Mouse (Mus musculus): ENCODE results near the gene Smim12.

Gene Smim12

DNA sequence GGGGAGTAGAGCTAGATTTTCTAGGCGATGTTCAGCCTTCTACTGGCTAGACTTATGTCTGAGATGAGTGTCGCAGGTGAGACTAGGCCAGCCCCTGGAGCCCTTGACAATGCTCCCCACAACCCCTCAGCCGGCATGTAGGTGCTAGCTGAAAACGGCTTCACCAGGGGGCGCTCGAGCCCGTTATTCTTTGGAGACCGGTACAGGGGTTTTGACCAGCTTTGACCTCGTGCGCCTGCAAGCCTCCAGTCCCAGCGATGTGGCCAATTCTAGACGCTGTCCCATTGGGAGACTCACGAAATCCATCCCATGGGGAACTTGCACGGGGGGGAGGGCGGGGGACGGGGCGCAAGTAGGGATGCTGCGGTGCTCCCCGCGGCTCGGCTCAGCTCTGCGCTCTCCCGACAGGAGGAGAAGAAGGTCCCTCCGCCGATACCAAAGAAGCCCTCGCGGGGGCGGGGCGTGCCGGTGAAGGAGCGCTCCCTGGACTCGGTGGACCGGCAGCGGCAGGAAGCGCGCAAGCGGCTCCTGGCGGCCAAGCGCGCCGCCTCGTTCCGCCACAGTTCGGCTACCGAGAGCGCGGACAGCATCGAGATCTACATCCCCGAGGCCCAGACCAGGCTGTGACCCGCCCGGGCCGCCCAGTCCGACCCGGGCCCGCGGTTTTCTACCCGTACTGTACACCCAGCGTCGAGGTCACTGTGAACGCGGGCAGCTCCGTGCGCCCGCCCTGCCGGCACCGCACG lies 7.7 kb upstream of the Smim12 start:
- peak; percentile 63 for DNase-seq

DNA sequence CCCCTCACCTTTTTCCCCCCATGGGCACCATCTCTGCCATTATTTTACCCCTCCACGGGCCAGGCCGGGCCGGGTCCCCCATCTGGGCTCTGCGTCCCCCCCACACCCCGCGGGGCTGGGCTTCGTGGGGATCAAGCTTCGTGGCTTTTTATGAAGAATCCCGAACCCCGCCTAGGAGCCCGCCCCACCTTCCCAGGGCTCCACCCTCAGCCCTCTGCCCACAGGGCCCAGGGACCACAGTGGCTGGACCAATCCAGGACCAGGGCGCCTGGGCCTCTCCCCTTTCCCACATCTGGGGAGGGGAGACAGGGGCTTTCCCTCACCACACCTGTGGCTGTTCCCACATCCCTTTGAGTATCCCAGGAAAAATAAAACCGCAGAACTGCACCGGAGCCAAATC lies 7.0 kb upstream of the Smim12 start:
- DNase-seq = no peak

DNA sequence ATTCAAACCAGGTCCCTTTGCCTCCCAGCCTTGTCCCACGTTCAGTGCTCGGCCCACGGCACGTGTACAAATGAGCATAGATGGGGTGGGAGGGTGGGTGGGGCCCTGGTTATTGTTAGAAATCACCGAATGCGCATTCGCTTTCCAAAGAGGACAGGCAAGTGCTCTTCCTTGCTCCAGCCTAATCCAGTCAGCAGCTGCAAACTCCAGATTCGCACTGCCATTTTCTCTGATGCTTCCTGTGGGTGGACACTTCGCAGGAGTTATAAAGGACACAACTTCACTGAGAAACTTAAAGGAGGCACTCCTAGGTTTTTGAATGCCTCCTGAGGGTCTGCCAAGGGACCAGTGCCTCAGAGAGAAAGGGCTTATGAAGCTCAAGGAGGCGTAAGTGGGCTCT lies 6.3 kb upstream of the Smim12 start:
- DNase-seq = no peak

DNA sequence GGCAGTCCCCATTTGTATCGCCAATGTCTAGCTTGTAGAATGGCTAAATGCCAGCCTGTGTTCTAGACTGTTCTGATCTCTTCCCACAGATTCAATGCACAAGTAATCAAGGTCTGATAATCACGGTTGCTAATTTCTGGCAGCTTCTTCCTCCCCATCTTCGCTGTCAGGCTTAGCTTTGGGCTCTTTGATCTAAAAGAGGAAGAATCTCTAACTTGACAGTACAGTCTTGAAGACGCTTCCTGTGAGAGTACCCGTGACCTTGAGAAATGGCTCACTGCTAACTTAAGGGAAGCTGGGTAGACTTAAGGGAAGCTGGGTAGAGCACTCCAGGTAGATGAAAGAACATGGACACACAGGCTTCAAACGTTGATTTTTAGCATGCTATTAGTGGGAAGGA lies 888 bp upstream of the Smim12 start:
- no peak for DNase-seq

DNA sequence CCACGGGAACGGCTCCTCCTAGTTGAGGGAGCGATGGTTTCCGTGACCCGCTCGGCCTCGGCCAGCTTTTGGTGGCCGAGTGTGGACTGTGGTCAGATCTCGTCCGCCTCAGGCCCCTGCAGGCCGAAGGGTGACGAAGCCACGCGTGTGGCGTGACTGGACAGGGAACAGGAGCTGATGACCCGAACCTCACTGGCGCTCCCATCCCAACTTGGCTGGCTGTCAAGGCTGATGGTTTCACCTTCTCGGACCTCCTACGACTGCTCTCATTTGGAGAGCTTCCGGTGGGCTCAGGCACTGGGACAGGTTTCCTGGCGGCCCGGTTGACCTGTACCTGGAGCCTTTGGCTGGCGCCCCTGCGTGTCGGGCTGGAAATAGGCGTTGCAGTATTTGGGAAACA lies 369 bp downstream of the Smim12 start:
- no peak for DNase-seq

DNA sequence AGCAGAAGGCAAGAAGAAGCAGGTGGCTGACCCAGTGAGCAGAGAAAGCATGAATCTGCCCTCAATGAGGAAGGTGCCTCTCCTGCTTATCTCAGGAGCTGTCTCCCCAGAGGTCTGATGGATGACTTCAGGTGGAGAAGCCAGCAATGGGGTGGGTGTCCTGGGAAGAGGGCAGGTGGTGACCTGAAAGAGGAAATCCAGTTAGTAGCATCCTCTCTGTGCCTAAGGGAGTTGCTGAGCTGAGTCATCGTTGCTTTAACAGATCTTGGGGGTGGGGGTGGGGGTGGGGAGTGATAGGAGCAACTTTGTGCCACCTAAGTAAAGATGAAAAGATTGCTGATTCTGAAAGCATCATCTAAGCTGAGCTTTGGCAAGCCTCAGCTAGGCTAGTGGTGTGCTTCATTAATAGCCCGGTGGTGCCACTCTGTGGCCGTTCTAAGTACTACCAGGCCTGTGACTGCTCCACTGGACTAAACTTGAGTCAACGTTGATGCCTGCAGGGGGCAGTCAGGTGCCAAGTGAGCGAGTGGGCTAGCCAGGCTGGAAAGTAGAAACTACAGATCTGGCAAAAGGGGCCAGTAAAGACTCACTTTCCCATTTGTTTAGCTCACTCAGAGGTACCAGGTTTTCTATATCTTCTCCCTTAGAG lies 6.2 kb downstream of the Smim12 start:
- peak; percentile 91 for DNase-seq

DNA sequence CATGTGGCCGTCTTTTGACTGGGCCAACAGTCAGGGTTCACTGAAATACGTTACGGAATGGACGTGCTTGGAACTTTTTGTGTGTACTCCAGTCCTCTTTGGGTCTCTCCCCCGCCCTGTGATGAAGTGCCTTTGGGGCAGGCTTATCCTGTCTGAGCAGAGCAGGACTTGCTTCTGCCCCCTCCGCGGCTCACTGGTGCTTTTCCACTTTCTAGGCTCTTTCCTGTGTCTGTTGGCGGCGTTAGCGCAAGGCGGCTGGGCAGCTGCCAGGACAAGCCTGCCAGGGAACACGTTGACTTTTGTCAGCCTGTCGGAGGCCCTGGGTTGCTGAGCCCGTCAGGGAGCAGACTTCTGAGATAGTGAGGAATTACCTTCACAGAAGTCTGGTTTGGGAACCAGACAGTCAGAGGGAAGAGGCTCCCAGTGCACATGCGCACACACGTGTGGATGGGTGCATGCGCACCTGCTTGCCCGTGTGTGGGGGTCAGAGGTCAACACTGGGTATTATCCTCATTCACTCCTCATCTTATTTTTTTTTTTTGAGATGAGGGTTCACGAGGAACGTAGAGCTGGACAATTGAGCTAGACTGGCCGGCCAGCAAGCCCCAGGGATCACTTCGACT lies 8.5 kb downstream of the Smim12 start:
- no peak for DNase-seq

DNA sequence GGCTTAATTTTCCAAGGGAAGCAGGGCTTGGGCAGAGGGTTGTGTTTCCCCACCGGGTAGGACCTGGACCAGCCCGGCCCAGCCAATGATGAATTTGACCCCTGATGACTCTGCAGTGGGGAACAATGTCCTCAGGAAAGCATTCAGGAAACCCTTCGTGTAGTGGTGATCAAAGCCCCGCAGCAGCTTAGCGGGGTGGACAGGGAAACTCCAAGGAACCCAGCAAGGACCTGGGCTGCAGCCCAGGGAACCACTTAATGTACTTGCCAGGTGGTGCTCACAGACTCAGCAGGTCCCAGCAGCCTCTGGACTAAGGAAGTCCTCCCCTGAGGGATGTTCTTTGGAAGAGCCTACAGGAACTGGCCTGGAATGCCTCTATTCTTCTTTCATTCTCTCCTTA lies 13.2 kb downstream of the Smim12 start:
- DNase-seq = no peak

DNA sequence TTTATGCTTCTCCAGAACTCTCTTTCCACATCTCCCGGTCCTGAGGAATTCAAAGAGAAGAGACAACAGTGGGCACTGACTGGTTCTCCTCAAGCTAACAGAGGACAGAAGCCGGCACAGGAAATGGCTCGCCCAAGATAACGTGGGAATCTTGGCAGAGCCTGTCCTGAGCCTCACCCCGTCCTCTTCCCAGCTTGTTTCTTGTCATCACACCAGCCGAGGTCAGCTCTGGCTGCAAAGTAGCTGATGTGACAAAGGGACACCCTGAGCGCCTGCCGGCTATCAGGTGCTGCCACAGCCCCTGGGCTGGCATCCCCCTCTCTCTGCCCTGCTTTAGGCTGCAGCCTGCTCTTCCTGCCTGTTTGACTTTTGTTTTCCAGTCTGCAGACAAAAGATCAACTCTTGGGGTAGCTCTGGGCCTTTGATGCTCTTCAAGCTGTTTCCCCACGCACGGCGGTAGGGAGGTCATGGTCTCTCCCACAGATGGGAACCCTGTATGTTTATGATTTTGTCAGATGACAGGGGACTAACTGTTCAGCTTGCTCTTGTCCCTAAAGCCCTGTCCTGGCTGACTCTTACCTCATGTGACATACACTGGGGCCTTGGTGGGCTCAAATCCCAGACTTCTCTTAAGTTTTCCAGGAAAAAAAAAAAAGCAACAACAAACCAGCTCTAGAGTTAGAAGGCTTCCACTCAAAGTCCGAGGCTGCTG lies 14.8 kb downstream of the Smim12 start:
- no peak for DNase-seq

DNA sequence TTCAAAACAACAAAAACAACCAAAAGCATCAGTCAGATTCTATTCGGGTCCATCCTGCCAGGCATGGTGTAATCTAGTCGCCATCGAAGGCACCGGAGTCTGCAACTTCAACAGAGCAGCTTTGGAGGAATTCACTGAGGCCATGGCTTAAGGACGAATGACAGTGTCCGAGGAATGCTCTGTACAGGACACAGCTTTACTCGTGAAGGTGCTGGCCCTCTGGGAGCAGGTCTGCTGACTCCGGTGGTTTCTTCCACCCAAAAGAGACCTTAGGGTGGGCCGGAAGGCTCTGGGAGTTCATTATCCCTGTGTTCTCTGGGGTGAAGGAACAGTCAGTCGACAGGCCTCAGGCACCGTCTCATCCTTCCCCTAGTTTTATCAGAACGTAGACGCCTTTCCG lies 18.0 kb downstream of the Smim12 start:
- no peak for DNase-seq

DNA sequence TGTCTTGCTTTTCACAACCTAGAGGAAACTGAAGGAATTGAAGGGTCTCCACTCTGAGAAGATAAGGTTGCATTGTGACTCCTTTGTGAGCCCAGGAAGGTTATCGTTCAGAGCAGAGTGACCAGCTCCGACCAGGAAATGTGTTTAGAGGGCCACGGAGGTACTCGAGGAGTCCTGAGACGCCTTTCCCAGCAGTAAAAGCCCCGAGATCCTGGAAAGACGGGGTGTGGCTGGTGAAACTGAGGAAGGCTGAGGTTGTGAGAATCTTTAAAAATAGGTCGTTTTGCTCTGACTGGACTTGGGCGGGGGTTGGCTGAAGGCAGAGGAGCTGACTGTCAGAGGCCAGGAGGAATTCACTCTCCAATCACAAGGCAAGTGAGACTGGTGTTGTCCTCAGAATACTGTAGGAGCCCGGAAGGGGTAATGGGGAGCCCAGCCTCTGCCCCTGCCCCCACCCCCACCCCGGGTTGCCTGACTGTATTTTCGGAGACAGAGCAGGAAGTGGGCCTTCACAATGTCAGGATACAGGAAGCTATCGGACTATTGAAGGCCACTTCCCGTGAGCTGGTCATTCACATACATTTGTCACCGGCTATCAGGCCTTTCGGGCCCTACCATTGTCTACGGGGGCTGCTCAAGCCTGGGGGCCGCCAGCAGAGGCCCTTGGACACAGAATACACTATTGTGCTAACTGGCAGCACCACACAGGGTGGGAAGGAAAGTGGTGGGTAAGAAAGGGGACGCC lies 20.0 kb downstream of the Smim12 start:
- no peak for DNase-seq

DNA sequence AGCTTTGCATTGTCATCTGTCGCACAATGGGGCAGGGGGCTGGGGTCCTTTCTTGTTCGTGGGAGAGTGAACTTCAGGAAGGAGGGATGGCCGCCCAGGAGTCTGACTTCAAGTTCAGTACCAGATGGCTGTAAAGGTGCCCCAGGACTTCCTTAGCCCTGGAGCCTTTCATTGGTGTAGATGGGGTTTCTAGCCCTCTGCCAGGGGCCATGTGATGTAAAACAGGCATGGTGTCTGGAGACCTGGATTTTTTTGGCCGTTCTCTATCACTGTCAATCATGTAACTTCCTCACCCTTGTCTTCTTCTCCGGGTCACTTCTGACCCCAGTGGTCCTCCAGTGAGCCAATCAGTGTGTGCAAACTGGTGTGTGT lies 20.6 kb downstream of the Smim12 start:
- no peak for DNase-seq

DNA sequence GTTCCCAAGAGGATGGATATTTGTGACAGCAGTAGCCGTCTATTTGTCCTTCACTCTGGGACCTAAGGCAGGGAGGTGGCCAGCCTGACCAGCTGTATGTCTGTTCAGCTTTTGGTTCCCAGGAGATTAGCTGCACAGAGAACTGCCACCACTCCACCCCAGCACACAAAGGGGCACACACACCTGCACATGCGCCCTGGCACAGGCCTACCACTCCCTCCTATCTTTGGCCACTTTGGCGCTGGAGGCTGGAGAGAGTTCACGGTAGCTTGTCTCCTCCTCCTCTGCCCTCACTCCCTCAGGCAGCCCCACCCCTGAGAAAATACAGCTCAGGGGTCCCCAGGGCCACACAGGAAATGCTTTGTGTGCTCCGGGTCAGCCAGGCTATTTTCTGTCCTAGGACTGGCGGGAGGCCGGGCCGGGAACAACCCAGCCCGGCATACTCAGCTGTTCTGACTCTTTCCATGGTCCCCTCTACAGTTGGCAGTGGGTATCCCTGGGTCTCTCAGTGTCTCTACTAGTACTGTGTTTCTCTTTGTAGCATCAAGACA lies 34.9 kb downstream of the Smim12 start:
- no peak for DNase-seq

DNA sequence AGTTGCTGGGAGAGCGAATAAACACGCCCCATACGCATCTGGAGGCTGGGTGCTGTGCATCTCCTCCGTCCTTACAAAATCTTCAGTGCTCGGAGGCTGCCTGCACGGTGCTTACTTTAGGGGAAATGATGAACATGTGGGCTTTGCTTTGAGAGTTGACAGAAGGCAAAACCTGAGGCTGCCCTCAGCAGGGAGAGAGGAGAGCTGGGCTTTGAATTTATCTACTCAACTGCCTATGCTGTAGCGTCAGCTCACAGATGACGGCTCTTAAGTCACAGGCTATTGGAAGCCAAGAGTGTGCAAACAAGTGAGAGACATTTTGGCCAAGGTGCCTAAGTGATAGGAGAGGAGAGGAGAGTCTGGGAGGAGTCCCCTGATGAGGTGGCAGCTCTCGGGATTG lies 35.7 kb downstream of the Smim12 start:
- no peak for DNase-seq

DNA sequence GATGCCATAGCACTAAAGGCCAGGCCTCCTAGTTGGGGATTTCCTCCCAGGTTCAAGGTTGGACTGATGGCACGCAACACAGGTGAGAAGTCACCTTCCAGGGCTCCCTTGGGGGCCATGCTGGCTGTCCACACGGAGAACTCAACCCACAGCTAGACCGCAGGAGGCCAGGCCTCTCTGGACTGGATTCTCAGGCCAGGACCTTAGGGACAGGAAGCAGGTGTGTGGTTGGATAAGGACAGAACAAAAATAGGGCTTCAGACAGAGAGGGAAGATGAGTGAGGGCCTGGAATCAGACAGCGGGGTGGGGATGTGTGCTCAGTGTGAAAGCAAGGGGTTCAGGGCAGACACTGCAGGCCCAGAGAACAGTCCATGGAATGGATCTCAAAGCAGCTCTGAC lies 43.3 kb downstream of the Smim12 start:
- DNase-seq = no peak

DNA sequence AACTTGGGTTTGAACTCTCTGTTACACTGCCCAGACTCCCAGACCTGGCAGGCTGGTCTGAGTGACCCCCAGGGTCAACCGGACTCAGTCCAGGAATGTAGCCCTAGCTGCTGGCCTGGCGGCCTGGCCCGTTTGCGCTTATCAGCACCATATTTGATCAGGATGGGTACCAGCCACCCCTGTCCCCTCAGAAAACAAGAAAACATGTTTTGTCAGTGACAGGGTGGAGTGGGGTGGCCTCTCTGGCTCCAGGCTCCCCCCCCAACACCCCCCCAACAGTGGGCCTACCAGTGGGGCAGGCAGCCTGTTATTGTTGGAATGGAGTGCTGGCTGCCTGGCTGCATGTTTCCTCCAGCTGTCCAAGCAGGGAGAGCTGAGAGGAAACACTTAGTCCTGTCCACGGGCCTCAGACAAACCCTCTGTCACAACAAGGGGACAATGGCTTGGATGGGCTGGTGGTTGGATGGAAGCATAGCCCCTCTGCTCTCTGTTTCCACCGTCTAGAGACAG lies 45.5 kb downstream of the Smim12 start:
- DNase-seq = no peak

DNA sequence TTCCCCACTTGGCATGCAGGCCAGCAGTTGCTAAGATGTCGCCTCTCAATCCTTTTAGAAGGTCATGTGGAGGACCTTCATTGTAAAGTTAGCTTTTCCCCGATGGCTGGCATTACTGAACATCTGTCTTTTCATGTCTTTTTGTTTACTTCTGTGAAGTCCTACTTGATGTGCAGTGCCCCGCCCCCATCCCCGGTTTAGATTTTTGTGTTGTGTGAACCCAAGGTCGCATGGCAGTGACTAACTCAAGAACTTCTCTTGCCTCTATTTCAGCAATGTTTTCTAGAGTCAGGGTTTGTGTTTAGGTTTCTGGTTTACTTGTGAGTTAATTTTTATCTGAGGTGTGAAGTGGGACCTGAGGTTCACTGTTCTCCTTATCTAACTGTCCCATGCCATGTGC lies 49.0 kb downstream of the Smim12 start:
- DNase-seq = no peak
